Mouse (Mus musculus) kidney, adult 18-20 months (tissue): ENCODE measurements at regions not wholly inside any gene's neighbourhood (a gene's known extent, or its start where the extent isn't known, plus 50 kb on each side); places are given as distances from the start of the nearest gene placed in this dataset.
"Not testable (repeated sequence)": the region's sequence is repeated elsewhere in the genome, so short reads cannot be mapped to it uniquely, and the experiment has no call there.

ENCODE experiments used
- DNase-seq: peaks from one replicate; pipeline ENCODE4 v3.0.0; 2021

GRCm38 (mm10) chr17:42956588-42956987, 59.8 kb upstream of the Tnfrsf21 start:
- no peak for DNase-seq

- peak; percentile 26 for DNase-seq
Observed at GRCm38 (mm10) chr17:42954722-42955121, 61.6 kb upstream of the Tnfrsf21 start.

GRCm38 (mm10) chr17:42944453-42944852, 68.0 kb upstream of the Cd2ap start:
- DNase-seq: no peak

- DNase-seq: peak; percentile 68
Observed at GRCm38 (mm10) chr17:42943272-42943696, 66.8 kb upstream of the Cd2ap start.

GRCm38 (mm10) chr17:42939476-42939875, 63.0 kb upstream of the Cd2ap start:
- DNase-seq: no peak

- peak; percentile 32 for DNase-seq
Observed at GRCm38 (mm10) chr17:42938579-42938978, 62.1 kb upstream of the Cd2ap start.

- not testable (repeated sequence) for DNase-seq
Observed at GRCm38 (mm10) chr17:42937480-42937879, 61.0 kb upstream of the Cd2ap start.

GRCm38 (mm10) chr17:42934068-42934467, 57.6 kb upstream of the Cd2ap start:
- peak; percentile 64 for DNase-seq

- DNase-seq: peak; percentile 39
Observed at GRCm38 (mm10) chr17:42933335-42934004, 57.0 kb upstream of the Cd2ap start.

- DNase-seq: no peak
Observed at GRCm38 (mm10) chr17:42927320-42927719, 50.9 kb upstream of the Cd2ap start.
